Mouse (Mus musculus): ENCODE data around the gene Tmem128. TPM values are rescaled to one million over a fixed set of nuclear protein-coding genes. Genes with fewer than 3 reads are reported as not detected.

The Tmem128 gene
- 10 to 100 TPM; 39.1 to 40.4 TPM for total RNA-seq (2021)

GRCm38 (mm10) chr5:38260107-38260682 is at the start of gene Tmem128:
Gene Tmem128 (plus strand): TSS chr5:38260185.
- intact Hi-C loops (cut with DNase I), result no loop called here
- peak; percentile 46 to 74 for DNase-seq (ENCODE audit: extremely low spot score in 1 of 2, low spot score in 2 of 2)

- DNase-seq (ENCODE audit: extremely low spot score in 1 of 2, low spot score in 2 of 2), result no peak
- intact Hi-C loops (cut with DNase I), result no loop called here
Measured at GRCm38 (mm10) chr5:38211691-38212090, 48.3 kb upstream of the Tmem128 start.

GRCm38 (mm10) chr5:38213009-38213408 is 47.0 kb upstream of the Tmem128 start:
- intact Hi-C loops (cut with DNase I), result no loop called here
- DNase-seq (ENCODE audit: extremely low spot score in 1 of 2, low spot score in 2 of 2), result no peak

- intact Hi-C loops (cut with DNase I), result no loop called here
- peak in 1 of 2 experiments; percentile 64 for DNase-seq (ENCODE audit: extremely low spot score in 1 of 2, low spot score in 2 of 2)
Measured at GRCm38 (mm10) chr5:38219771-38220307, 40.1 kb upstream of the Tmem128 start.

GRCm38 (mm10) chr5:38220328-38220912 is 39.6 kb upstream of the Tmem128 start, which contains the start of the genes Zbtb49 and Lyar:
Gene Zbtb49 (minus strand): TSS chr5:38220457.
Gene Lyar (plus strand): TSS chr5:38220470.
- DNase-seq (ENCODE audit: extremely low spot score in 1 of 2, low spot score in 2 of 2), result peak; percentile 87 to 95
- intact Hi-C loops (cut with DNase I), result no loop called here

GRCm38 (mm10) chr5:38235422-38235821 is 24.6 kb upstream of the Tmem128 start:
- intact Hi-C loops (cut with DNase I), result no loop called here

GRCm38 (mm10) chr5:38236627-38237026 is 23.4 kb upstream of the Tmem128 start:
- DNase-seq (ENCODE audit: extremely low spot score in 1 of 2, low spot score in 2 of 2), result no peak
- intact Hi-C loops (cut with DNase I), result no loop called here

More at GRCm38 (mm10) chr5:38235422-38235821, 24.6 kb upstream of the Tmem128 start:
- DNase-seq (ENCODE audit: extremely low spot score in 1 of 2, low spot score in 2 of 2), result peak in 1 of 2 experiments; percentile 69

GRCm38 (mm10) chr5:38240727-38241472 is 19.1 kb upstream of the Tmem128 start:
- intact Hi-C loops (cut with DNase I), result no loop called here

GRCm38 (mm10) chr5:38241473-38241834 is 18.5 kb upstream of the Tmem128 start:
- intact Hi-C loops (cut with DNase I), result no loop called here
- peak in 1 of 2 experiments; percentile 41 for DNase-seq (ENCODE audit: extremely low spot score in 1 of 2, low spot score in 2 of 2)

More at GRCm38 (mm10) chr5:38240727-38241472, 19.1 kb upstream of the Tmem128 start:
- no peak for DNase-seq (ENCODE audit: extremely low spot score in 1 of 2, low spot score in 2 of 2)

GRCm38 (mm10) chr5:38241966-38242365 is 18.0 kb upstream of the Tmem128 start:
- intact Hi-C loops (cut with DNase I), result no loop called here
- no peak for DNase-seq (ENCODE audit: extremely low spot score in 1 of 2, low spot score in 2 of 2)

GRCm38 (mm10) chr5:38255195-38255594 is 4.8 kb upstream of the Tmem128 start:
- intact Hi-C loops (cut with DNase I), result no loop called here
- DNase-seq (ENCODE audit: extremely low spot score in 1 of 2, low spot score in 2 of 2), result no peak

GRCm38 (mm10) chr5:38255644-38256043 is 4.3 kb upstream of the Tmem128 start:
- intact Hi-C loops (cut with DNase I), result no loop called here
- DNase-seq (ENCODE audit: extremely low spot score in 1 of 2, low spot score in 2 of 2), result no peak

GRCm38 (mm10) chr5:38256551-38256950 is 3.4 kb upstream of the Tmem128 start:
- intact Hi-C loops (cut with DNase I), result no loop called here

GRCm38 (mm10) chr5:38258034-38258772 is 1.8 kb upstream of the Tmem128 start:
- intact Hi-C loops (cut with DNase I), result no loop called here
- no peak for DNase-seq (ENCODE audit: extremely low spot score in 1 of 2, low spot score in 2 of 2)

More at GRCm38 (mm10) chr5:38256551-38256950, 3.4 kb upstream of the Tmem128 start:
- no peak for DNase-seq (ENCODE audit: extremely low spot score in 1 of 2, low spot score in 2 of 2)

GRCm38 (mm10) chr5:38258773-38259146 is 1.2 kb upstream of the Tmem128 start:
- no peak for DNase-seq (ENCODE audit: extremely low spot score in 1 of 2, low spot score in 2 of 2)
- intact Hi-C loops (cut with DNase I), result no loop called here

- intact Hi-C loops (cut with DNase I), result no loop called here
- DNase-seq (ENCODE audit: extremely low spot score in 1 of 2, low spot score in 2 of 2), result no peak
Measured at GRCm38 (mm10) chr5:38259455-38260106, 404 bp upstream of the Tmem128 start.

- intact Hi-C loops (cut with DNase I), result no loop called here
- DNase-seq (ENCODE audit: extremely low spot score in 1 of 2, low spot score in 2 of 2), result no peak
Measured at GRCm38 (mm10) chr5:38270942-38271341, 11.0 kb downstream of the Tmem128 start.

- DNase-seq (ENCODE audit: extremely low spot score in 1 of 2, low spot score in 2 of 2), result no peak
Measured at GRCm38 (mm10) chr5:38273831-38274230, 13.8 kb downstream of the Tmem128 start.

More at GRCm38 (mm10) chr5:38273831-38274230, 13.8 kb downstream of the Tmem128 start:
- intact Hi-C loops (cut with DNase I), result no loop called here
